Mouse (Mus musculus): ENCODE data around the gene Ak2. TPM values are rescaled to one million over a fixed set of nuclear protein-coding genes. Genes with fewer than 3 reads are reported as not detected.
A peak's percentile ranks its signal among the peaks of the same experiment; 100 is the strongest.

Gene Ak2
- polyA plus RNA-seq, 1 experiment: 128 TPM

GRCm38 (mm10) chr4:128984600-128984999 lies 7.2 kb upstream of the Ak2 start:
- peaks cover 16% of the 10 kb centered on the region for H3K9me3 ChIP-seq
- no peak overlapping the region for H3K4me3 ChIP-seq (replicated peaks)
- H3K27me3 ChIP-seq (replicated peaks): peaks cover 25% of the 10 kb centered on the region
- H3K36me3 ChIP-seq (replicated peaks; ENCODE audit: low read length): no peaks in the 10 kb centered on the region
- no peak for TF ChIP-seq GATA1 (IDR thresholded peaks at IDR 0.05; ENCODE audit: borderline replicate concordance, low read length)
- peaks cover 48% of the 10 kb centered on the region for H3K4me1 ChIP-seq

GRCm38 (mm10) chr4:128988911-128989310 lies 2.8 kb upstream of the Ak2 start:
- peaks cover 6% of the 10 kb centered on the region; the same call in 1 of the 2 replicates for H3K9me3 ChIP-seq
- H3K27me3 ChIP-seq (replicated peaks): peaks cover 14% of the 10 kb centered on the region

GRCm38 (mm10) chr4:128989678-128990077 lies 2.1 kb upstream of the Ak2 start:
- peaks cover 6% of the 10 kb centered on the region; the same call in 1 of the 2 replicates for H3K9me3 ChIP-seq
- TF ChIP-seq FLI1 (IDR thresholded peaks at IDR 0.05; ENCODE audit: low read length) (no peak), GATA1 (IDR thresholded peaks at IDR 0.05; ENCODE audit: borderline replicate concordance, low read length) (no peak)
- H3K4me3 ChIP-seq (replicated peaks): no peak overlapping the region
- H3K36me3 ChIP-seq (replicated peaks; ENCODE audit: low read length): peaks cover 2% of the 10 kb centered on the region
- peaks cover 20% of the 10 kb centered on the region for H3K4me1 ChIP-seq
- peaks cover 9% of the 10 kb centered on the region for H3K27me3 ChIP-seq (replicated peaks)

More at GRCm38 (mm10) chr4:128988911-128989310, 2.8 kb upstream of the Ak2 start:
- no peak overlapping the region for H3K4me3 ChIP-seq (replicated peaks)
- no peaks in the 10 kb centered on the region for H3K36me3 ChIP-seq (replicated peaks; ENCODE audit: low read length)
- H3K4me1 ChIP-seq: peaks cover 20% of the 10 kb centered on the region
- TF ChIP-seq FLI1 (IDR thresholded peaks at IDR 0.05; ENCODE audit: low read length) (no peak), GATA1 (IDR thresholded peaks at IDR 0.05; ENCODE audit: borderline replicate concordance, low read length) (no peak)

GRCm38 (mm10) chr4:128992176-128992575 lies 418 bp downstream of the Ak2 start:
- Histone ChIP-seq H3K4me1 (peaks cover 44% of the 10 kb centered on the region), H3K9me3 (peaks cover 6% of the 10 kb centered on the region; the same call in 1 of the 2 replicates), H3K4me3 (replicated peaks) (no peak overlapping the region), H3K36me3 (replicated peaks; ENCODE audit: low read length) (peaks cover 26% of the 10 kb centered on the region), H3K27me3 (replicated peaks) (peaks cover 7% of the 10 kb centered on the region)
- no peak for TF ChIP-seq FLI1 (IDR thresholded peaks at IDR 0.05; ENCODE audit: low read length)
- TF ChIP-seq GATA1 (IDR thresholded peaks at IDR 0.05; ENCODE audit: borderline replicate concordance, low read length): no peak

- H3K36me3 ChIP-seq (replicated peaks; ENCODE audit: low read length): peaks cover 35% of the 10 kb centered on the region
- TF ChIP-seq GATA1 (IDR thresholded peaks at IDR 0.05; ENCODE audit: borderline replicate concordance, low read length) (no peak), FLI1 (IDR thresholded peaks at IDR 0.05; ENCODE audit: low read length) (no peak)
- H3K4me1 ChIP-seq: peaks cover 53% of the 10 kb centered on the region
- H3K27me3 ChIP-seq (replicated peaks): peaks cover 5% of the 10 kb centered on the region
- peak overlapping the region; percentile 97 for H3K4me3 ChIP-seq (replicated peaks)
- H3K9me3 ChIP-seq: peaks cover 6% of the 10 kb centered on the region; the same call in 1 of the 2 replicates
Measured at GRCm38 (mm10) chr4:128993025-128993662, 1.4 kb downstream of the Ak2 start.

GRCm38 (mm10) chr4:128993675-128994074 lies 1.9 kb downstream of the Ak2 start:
- H3K9me3 ChIP-seq: peaks cover 5% of the 10 kb centered on the region; the same call in 1 of the 2 replicates
- peaks cover 40% of the 10 kb centered on the region for H3K36me3 ChIP-seq (replicated peaks; ENCODE audit: low read length)
- peaks cover 59% of the 10 kb centered on the region for H3K4me1 ChIP-seq
- H3K4me3 ChIP-seq (replicated peaks): peak overlapping the region; percentile 97
- TF ChIP-seq GATA1 (IDR thresholded peaks at IDR 0.05; ENCODE audit: borderline replicate concordance, low read length): no peak
- TF ChIP-seq FLI1 (IDR thresholded peaks at IDR 0.05; ENCODE audit: low read length): no peak
- H3K27me3 ChIP-seq (replicated peaks): peaks cover 4% of the 10 kb centered on the region

GRCm38 (mm10) chr4:128995238-128995637 lies 3.5 kb downstream of the Ak2 start:
- Histone ChIP-seq H3K4me1 (peaks cover 74% of the 10 kb centered on the region), H3K36me3 (replicated peaks; ENCODE audit: low read length) (peaks cover 55% of the 10 kb centered on the region), H3K27me3 (replicated peaks) (no peaks in the 10 kb centered on the region), H3K9me3 (no peaks in the 10 kb centered on the region), H3K4me3 (replicated peaks) (peak overlapping the region; percentile 97)
- TF ChIP-seq GATA1 (IDR thresholded peaks at IDR 0.05; ENCODE audit: borderline replicate concordance, low read length) (no peak), FLI1 (IDR thresholded peaks at IDR 0.05; ENCODE audit: low read length) (no peak)

- no peak overlapping the region for H3K4me3 ChIP-seq (replicated peaks)
- TF ChIP-seq GATA1 (IDR thresholded peaks at IDR 0.05; ENCODE audit: borderline replicate concordance, low read length) (no peak), FLI1 (IDR thresholded peaks at IDR 0.05; ENCODE audit: low read length) (no peak)
- H3K9me3 ChIP-seq: no peaks in the 10 kb centered on the region
- peaks cover 92% of the 10 kb centered on the region for H3K4me1 ChIP-seq
- peaks cover 75% of the 10 kb centered on the region for H3K36me3 ChIP-seq (replicated peaks; ENCODE audit: low read length)
- no peaks in the 10 kb centered on the region for H3K27me3 ChIP-seq (replicated peaks)
Measured at GRCm38 (mm10) chr4:128997258-128997657, 5.5 kb downstream of the Ak2 start.

- no peak overlapping the region for H3K4me3 ChIP-seq (replicated peaks)
- H3K4me1 ChIP-seq: peaks cover 91% of the 10 kb centered on the region
- TF ChIP-seq GATA1 (IDR thresholded peaks at IDR 0.05; ENCODE audit: borderline replicate concordance, low read length): no peak
- no peak for TF ChIP-seq FLI1 (IDR thresholded peaks at IDR 0.05; ENCODE audit: low read length)
- no peaks in the 10 kb centered on the region for H3K27me3 ChIP-seq (replicated peaks)
- no peaks in the 10 kb centered on the region for H3K9me3 ChIP-seq
- peaks cover 87% of the 10 kb centered on the region for H3K36me3 ChIP-seq (replicated peaks; ENCODE audit: low read length)
Measured at GRCm38 (mm10) chr4:128998401-128998800, 6.6 kb downstream of the Ak2 start.

- H3K4me1 ChIP-seq: peaks cover 89% of the 10 kb centered on the region
- no peaks in the 10 kb centered on the region for H3K9me3 ChIP-seq
- H3K36me3 ChIP-seq (replicated peaks; ENCODE audit: low read length): peaks cover 96% of the 10 kb centered on the region
- no peak for TF ChIP-seq GATA1 (IDR thresholded peaks at IDR 0.05; ENCODE audit: borderline replicate concordance, low read length)
- TF ChIP-seq FLI1 (IDR thresholded peaks at IDR 0.05; ENCODE audit: low read length): no peak
- no peaks in the 10 kb centered on the region for H3K27me3 ChIP-seq (replicated peaks)
- H3K4me3 ChIP-seq (replicated peaks): no peak overlapping the region
Measured at GRCm38 (mm10) chr4:129000786-129001185, 9.0 kb downstream of the Ak2 start.
